Mouse (Mus musculus): ENCODE results near the gene Rnd2. TPM values are rescaled to one million over a fixed set of nuclear protein-coding genes. Genes with fewer than 3 reads are reported as not detected.

The Rnd2 gene
- polyA plus RNA-seq, 1 experiment: 0.09 TPM

DNA sequence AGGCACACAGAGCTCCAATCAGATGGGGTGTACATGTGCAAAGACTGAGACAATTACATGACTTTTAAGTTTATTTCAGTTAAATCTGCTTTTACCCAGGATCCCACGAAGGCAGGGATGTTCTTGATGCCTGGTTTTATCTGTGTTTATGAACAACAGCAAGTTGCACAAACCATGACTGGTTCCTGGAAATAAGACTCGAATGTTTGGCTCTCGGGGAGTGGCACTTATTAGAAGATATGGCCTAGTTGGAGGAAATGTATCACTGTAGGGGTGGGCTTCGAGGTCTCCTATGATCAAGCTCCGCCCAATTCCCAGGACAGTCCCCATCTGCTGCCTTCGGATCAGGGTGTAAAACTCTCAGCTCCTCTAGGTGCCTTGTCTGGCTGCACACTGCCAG, 21.3 kb downstream of the Rnd2 start:
- H3K4me1 ChIP-seq (ENCODE audit: control insufficient read depth): peaks cover 41% of the 10 kb centered on the region
- no peak for TF ChIP-seq GATA1 (IDR thresholded peaks at IDR 0.05; ENCODE audit: low read length)
- TF ChIP-seq TAL1 (IDR thresholded peaks at IDR 0.05; ENCODE audit: low read length): no peak
- no peak overlapping the region for H3K4me3 ChIP-seq (replicated peaks)
- H3K36me3 ChIP-seq (ENCODE audit: control insufficient read depth): peaks cover 52% of the 10 kb centered on the region
- H3K9me3 ChIP-seq (ENCODE audit: control insufficient read depth, low read length): no peaks in the 10 kb centered on the region
- no peaks in the 10 kb centered on the region for H3K27me3 ChIP-seq (ENCODE audit: control insufficient read depth)

GRCm38 (mm10) chr11:101506269-101506780, 41.5 kb downstream of the Rnd2 start:
- Histone ChIP-seq H3K9me3 (ENCODE audit: control insufficient read depth, low read length) (no peaks in the 10 kb centered on the region), H3K27me3 (ENCODE audit: control insufficient read depth) (no peaks in the 10 kb centered on the region), H3K4me3 (replicated peaks) (no peak overlapping the region), H3K36me3 (ENCODE audit: control insufficient read depth) (peaks cover 99% of the 10 kb centered on the region), H3K4me1 (ENCODE audit: control insufficient read depth) (peaks cover 6% of the 10 kb centered on the region; the same call in 1 of the 2 replicates)
- no peak for TF ChIP-seq TAL1 (IDR thresholded peaks at IDR 0.05; ENCODE audit: low read length)
- no peak for TF ChIP-seq GATA1 (IDR thresholded peaks at IDR 0.05; ENCODE audit: low read length)

DNA sequence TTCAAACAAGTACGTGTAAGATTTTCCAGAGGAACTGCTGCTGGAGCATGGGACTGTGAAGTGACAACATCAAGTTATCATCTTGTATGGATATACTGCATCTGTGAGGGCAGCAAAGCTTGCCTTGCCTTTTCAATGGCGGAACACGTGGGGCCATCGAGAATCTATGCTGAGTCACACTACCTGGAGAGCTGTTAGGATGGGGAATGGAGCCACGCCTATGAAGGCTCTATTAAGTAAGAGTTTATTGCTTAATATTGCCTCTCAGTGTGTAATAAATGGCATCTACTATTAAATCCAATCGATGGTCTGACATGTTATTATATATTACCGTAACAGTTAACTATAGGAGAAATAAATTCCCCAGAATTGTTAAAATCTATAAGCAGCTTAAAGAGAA, 42.3 kb downstream of the Rnd2 start:
- Histone ChIP-seq H3K4me3 (replicated peaks) (no peak overlapping the region), H3K9me3 (ENCODE audit: control insufficient read depth, low read length) (no peaks in the 10 kb centered on the region), H3K4me1 (ENCODE audit: control insufficient read depth) (peaks cover 6% of the 10 kb centered on the region; the same call in 1 of the 2 replicates), H3K36me3 (ENCODE audit: control insufficient read depth) (peaks cover 99% of the 10 kb centered on the region), H3K27me3 (ENCODE audit: control insufficient read depth) (no peaks in the 10 kb centered on the region)
- TF ChIP-seq GATA1 (IDR thresholded peaks at IDR 0.05; ENCODE audit: low read length): no peak
- no peak for TF ChIP-seq TAL1 (IDR thresholded peaks at IDR 0.05; ENCODE audit: low read length)

- Histone ChIP-seq H3K27me3 (ENCODE audit: control insufficient read depth) (no peaks in the 10 kb centered on the region), H3K4me3 (replicated peaks) (no peak overlapping the region), H3K4me1 (ENCODE audit: control insufficient read depth) (no peaks in the 10 kb centered on the region), H3K36me3 (ENCODE audit: control insufficient read depth) (peaks cover 95% of the 10 kb centered on the region), H3K9me3 (ENCODE audit: control insufficient read depth, low read length) (0 out of 2 replicates have a peak, but pooled peaks cover 1% of the 10 kb centered on the region)
- no peak for TF ChIP-seq TAL1 (IDR thresholded peaks at IDR 0.05; ENCODE audit: low read length)
- TF ChIP-seq GATA1 (IDR thresholded peaks at IDR 0.05; ENCODE audit: low read length): no peak
Measured at GRCm38 (mm10) chr11:101518937-101519336, 54.1 kb downstream of the Rnd2 start.

- no peak for TF ChIP-seq TAL1 (IDR thresholded peaks at IDR 0.05; ENCODE audit: low read length)
- no peak for TF ChIP-seq GATA1 (IDR thresholded peaks at IDR 0.05; ENCODE audit: low read length)
- no peaks in the 10 kb centered on the region for H3K9me3 ChIP-seq (ENCODE audit: control insufficient read depth, low read length)
- H3K4me3 ChIP-seq (replicated peaks): no peak overlapping the region
- H3K36me3 ChIP-seq (ENCODE audit: control insufficient read depth): peaks cover 95% of the 10 kb centered on the region
- no peaks in the 10 kb centered on the region for H3K27me3 ChIP-seq (ENCODE audit: control insufficient read depth)
- H3K4me1 ChIP-seq (ENCODE audit: control insufficient read depth): no peaks in the 10 kb centered on the region
Measured at GRCm38 (mm10) chr11:101519364-101519763, 54.6 kb downstream of the Rnd2 start.

Other genes with a start within 250 kb of the Rnd2 start
- gene Ezh1, start 238.5 kb upstream of the Rnd2 start, polyA plus RNA-seq (2012): 0.71 and 0.74 TPM in 2 replicates
- 0.07 and 0.09 TPM in 2 replicates for gene Ramp2, start 219.0 kb upstream of the Rnd2 start, polyA plus RNA-seq (2012)
- 16.1 and 19.2 TPM in 2 replicates for gene Vps25, start 211.3 kb upstream of the Rnd2 start, polyA plus RNA-seq (2012)
- gene Wnk4, start 204.4 kb upstream of the Rnd2 start, polyA plus RNA-seq (2012): 14.8 and 19.5 TPM in 2 replicates
- gene Cntd1, start 186.0 kb upstream of the Rnd2 start, polyA plus RNA-seq (2012): 0.02 TPM in 1 of 2 replicates, not detected in the other
- 2.2 and 4.5 TPM in 2 replicates for gene Coa3, start 185.9 kb upstream of the Rnd2 start, polyA plus RNA-seq (2012)
- gene Becn1, start 162.7 kb upstream of the Rnd2 start, polyA plus RNA-seq (2012): 17.9 and 19.6 TPM in 2 replicates
- 22.5 and 26.2 TPM in 2 replicates for gene Psme3, start 148.8 kb upstream of the Rnd2 start, polyA plus RNA-seq (2012)
- gene Aoc2, start 139.9 kb upstream of the Rnd2 start, polyA plus RNA-seq (2012): 1.9 and 2.8 TPM in 2 replicates
- gene Aoc3, start 134.4 kb upstream of the Rnd2 start, polyA plus RNA-seq (2012): 0.02 and 0.06 TPM in 2 replicates
- not detected in 2 replicates for gene G6pc, start 97.4 kb upstream of the Rnd2 start, polyA plus RNA-seq (2012)
- gene Aarsd1, start 47.4 kb upstream of the Rnd2 start, polyA plus RNA-seq (2012): 2.9 and 3.7 TPM in 2 replicates
- gene Gm27029, start 40.2 kb upstream of the Rnd2 start, polyA plus RNA-seq (2012): 3.6 and 3.7 TPM in 2 replicates
- 0.20 and 0.24 TPM in 2 replicates for gene Rundc1, start 39.9 kb upstream of the Rnd2 start, polyA plus RNA-seq (2012)
- gene Ptges3l, start 39.7 kb upstream of the Rnd2 start, polyA plus RNA-seq (2012): not detected in 2 replicates
- gene Rpl27, start 22.7 kb upstream of the Rnd2 start, polyA plus RNA-seq (2012): 28.9 and 48.8 TPM in 2 replicates
- 1.6 and 2.1 TPM in 2 replicates for gene Ifi35, start 16.6 kb upstream of the Rnd2 start, polyA plus RNA-seq (2012)
- gene Vat1, start 1.2 kb downstream of the Rnd2 start, polyA plus RNA-seq (2012): 0.69 and 0.80 TPM in 2 replicates
- 0.40 and 0.44 TPM in 2 replicates for gene Brca1, start 87.0 kb downstream of the Rnd2 start, polyA plus RNA-seq (2012)
- 2.0 and 5.3 TPM in 2 replicates for gene Nbr1, start 87.2 kb downstream of the Rnd2 start, polyA plus RNA-seq (2012)
- gene Tmem106a, start 117.2 kb downstream of the Rnd2 start, polyA plus RNA-seq (2012): 0.05 TPM in 1 of 2 replicates, not detected in the other
- not detected in 2 replicates for gene Gm11634, start 134.3 kb downstream of the Rnd2 start, polyA plus RNA-seq (2012)
- gene Rdm1, start 162.2 kb downstream of the Rnd2 start, polyA plus RNA-seq (2012): 1.4 and 2.2 TPM in 2 replicates
- gene Arl4d, start 200.5 kb downstream of the Rnd2 start, polyA plus RNA-seq (2012): 0.04 and 0.13 TPM in 2 replicates

All from erythroblast, embryonic 14.5 days (primary cell).